Mouse (Mus musculus): ENCODE results near the gene Disp3.

GRCm38 (mm10) chr4:148220656-148221055 is 67.1 kb downstream of the Disp3 start:
- TF ChIP-seq CTCF (IDR thresholded peaks at IDR 0.05; ENCODE audit: extremely low read depth, insufficient read depth, low read length) = no peak
- TF ChIP-seq POLR2A (IDR thresholded peaks at IDR 0.05; ENCODE audit: extremely low read depth, insufficient read depth, low read length) = no peak
